Mouse (Mus musculus) testis, adult 2 months (tissue): ENCODE measurements around the gene Gamt.

Experiments
- CTCF ChIP-seq: fragments of 200-500 bp; IDR thresholded peaks from 2 replicates; pipeline ENCODE4 v1.5.1; 2012; ENCODE audit warnings: low read depth, mild to moderate bottlenecking, inconsistent platforms, low read length, moderate library complexity; ENCODE audit not compliant: control insufficient read depth, insufficient read depth, insufficient replicate concordance
- POLR2A ChIP-seq: fragments of 200-500 bp; IDR thresholded peaks from 2 replicates; pipeline ENCODE4 v1.6.1; 2012; ENCODE audit warnings: low read depth, mild to moderate bottlenecking, inconsistent platforms, low read length, moderate library complexity; ENCODE audit not compliant: control insufficient read depth

GRCm38 (mm10) chr10:80276238-80276637 is 15.4 kb upstream of the Gamt start:
- no peak for TF ChIP-seq CTCF
- no peak for TF ChIP-seq POLR2A
